Mouse (Mus musculus) kidney, postnatal 4 days (tissue): ENCODE measurements around the gene Batf3.

ENCODE experiments used
- DNase-seq, 2 experiments: peaks; one replicate each; pipeline ENCODE4 v3.0.0; 2021; ENCODE audit warnings: mixed read lengths in 2 of 2

Gene Batf3

GRCm38 (mm10) chr1:191097802-191098747, at the start of gene Batf3:
Batf3 (plus strand) TSS chr1:191097847.
- DNase-seq: peak; percentile 74 to 82

- DNase-seq: no peak
These were observed 44.1 kb upstream of the Batf3 start for GRCm38 (mm10) chr1:191053555-191053954.

GRCm38 (mm10) chr1:191054870-191055532, 42.6 kb upstream of the Batf3 start:
- peak in 1 of 2 experiments; percentile 26 for DNase-seq

- DNase-seq: no peak
These were observed 42.1 kb upstream of the Batf3 start for GRCm38 (mm10) chr1:191055533-191055873.

- no peak for DNase-seq
These were observed 40.2 kb upstream of the Batf3 start for GRCm38 (mm10) chr1:191057461-191057860.

GRCm38 (mm10) chr1:191062241-191062780, 35.3 kb upstream of the Batf3 start:
- no peak for DNase-seq

- peak; percentile 93 to 94 for DNase-seq
These were observed 34.7 kb upstream of the Batf3 start, which contains the start of the genes Tatdn3 and Nsl1 for GRCm38 (mm10) chr1:191062781-191063485. Tatdn3 (minus strand) TSS chr1:191062932. Nsl1 (plus strand) TSS chr1:191063012.

GRCm38 (mm10) chr1:191063700-191064099, 33.9 kb upstream of the Batf3 start:
- no peak for DNase-seq

- no peak for DNase-seq
These were observed 33.1 kb upstream of the Batf3 start for GRCm38 (mm10) chr1:191064535-191064934.

- no peak for DNase-seq
These were observed 32.5 kb upstream of the Batf3 start for GRCm38 (mm10) chr1:191065188-191065587.

GRCm38 (mm10) chr1:191068377-191068776, 29.3 kb upstream of the Batf3 start:
- peak; percentile 52 to 57 for DNase-seq

GRCm38 (mm10) chr1:191070259-191070658, 27.4 kb upstream of the Batf3 start:
- no peak for DNase-seq

GRCm38 (mm10) chr1:191071613-191072012, 26.0 kb upstream of the Batf3 start:
- DNase-seq: no peak

GRCm38 (mm10) chr1:191072329-191072913, 25.2 kb upstream of the Batf3 start:
- DNase-seq: no peak

GRCm38 (mm10) chr1:191073001-191073400, 24.6 kb upstream of the Batf3 start:
- DNase-seq: peak; percentile 75 to 82

- no peak for DNase-seq
These were observed 24.2 kb upstream of the Batf3 start for GRCm38 (mm10) chr1:191073486-191073885.

- peak; percentile 74 to 81 for DNase-seq
These were observed 22.3 kb upstream of the Batf3 start for GRCm38 (mm10) chr1:191075199-191075883.

- DNase-seq: no peak
These were observed 14.4 kb upstream of the Batf3 start for GRCm38 (mm10) chr1:191083230-191083629.

- DNase-seq: peak; percentile 80 to 82
These were observed 12.6 kb upstream of the Batf3 start for GRCm38 (mm10) chr1:191084951-191085559.

- DNase-seq: no peak
These were observed 12.1 kb upstream of the Batf3 start for GRCm38 (mm10) chr1:191085597-191085996.

GRCm38 (mm10) chr1:191086304-191086878, 11.3 kb upstream of the Batf3 start:
- no peak for DNase-seq
